Mouse (Mus musculus) stomach, embryonic 14.5 days (tissue): Measurements from ENCODE around the gene Kif1a. TPM values are rescaled to one million over a fixed set of nuclear protein-coding genes. Genes with fewer than 3 reads are reported as not detected.

Experiments used
- ATAC-seq: fragments of 200-750 bp; cut with Nextera tagmentation; 2 replicates; pipeline ENCODE4 v1.8.0; 2017; ENCODE audit warnings: low read depth, moderate TSS enrichment; ENCODE audit not compliant: insufficient number of reproducible peaks, insufficient read depth, low FRiP score
- H3K27ac ChIP-seq: fragments of 300-500 bp; sonication (generic); 2 replicates; pipeline ENCODE4 v1.5.1; 2014; ENCODE audit warnings: mild to moderate bottlenecking, low read length, moderate library complexity, mixed read lengths
- H3K27me3 ChIP-seq: fragments of 300-500 bp; sonication (generic); 2 replicates; pipeline ENCODE4 v1.6.1; 2014; ENCODE audit warnings: low read length, control low read depth, mixed read lengths; ENCODE audit not compliant: control insufficient read depth, insufficient read depth
- H3K36me3 ChIP-seq: fragments of 300-500 bp; sonication (generic); 2 replicates; pipeline ENCODE4 v1.6.1; 2014; ENCODE audit warnings: mild to moderate bottlenecking, control low read depth, low read length, moderate library complexity, mixed read lengths; ENCODE audit not compliant: control insufficient read depth, insufficient read depth
- H3K4me1 ChIP-seq: fragments of 300-500 bp; sonication (generic); 2 replicates; pipeline ENCODE4 v1.6.1; 2014; ENCODE audit warnings: low read length, control low read depth, mixed read lengths; ENCODE audit not compliant: control insufficient read depth, insufficient read depth
- H3K4me2 ChIP-seq: fragments of 300-500 bp; sonication (generic); replicated peaks from 2 replicates; pipeline ENCODE4 v1.6.1; 2014; ENCODE audit warnings: low read depth, low read length, control low read depth
- H3K4me3 ChIP-seq: fragments of 300-500 bp; sonication (generic); 2 replicates; pipeline ENCODE4 v1.5.1; 2014; ENCODE audit warnings: low read depth, low read length, control low read depth
- H3K9ac ChIP-seq: fragments of 300-500 bp; sonication (generic); replicated peaks from 2 replicates; pipeline ENCODE4 v1.6.1; 2014; ENCODE audit warnings: low read depth, mild to moderate bottlenecking, control low read depth, low read length, moderate library complexity, mixed read lengths
- H3K9me3 ChIP-seq: fragments of 300-500 bp; sonication (generic); 2 replicates; pipeline ENCODE4 v1.6.1; 2016; ENCODE audit warnings: low read depth, low read length, control low read depth; ENCODE audit not compliant: control insufficient read depth
- WGBS: fragments of 180-500 bp; shearing (Covaris S2); extraction: QIAGEN DNeasy Blood & Tissue Kit; methylation state at CpG from one replicate; pipeline ENCODE4 v1.1.7; 2014; 5-methylcytosine and 5-hydroxymethylcytosine counted together
- polyA plus RNA-seq: library from polyadenylated mRNA; unstranded; fragments of >200 nt; fragmentation: Nextera tagmentation; extraction: Ambion mirVana; gene quantifications from 2 replicates; pipeline ENCODE4 v1.2.1, GENCODE M21; 2014

The Kif1a gene
- polyA plus RNA-seq, 1 experiment from 2014 or later = 23.2 TPM

DNA sequence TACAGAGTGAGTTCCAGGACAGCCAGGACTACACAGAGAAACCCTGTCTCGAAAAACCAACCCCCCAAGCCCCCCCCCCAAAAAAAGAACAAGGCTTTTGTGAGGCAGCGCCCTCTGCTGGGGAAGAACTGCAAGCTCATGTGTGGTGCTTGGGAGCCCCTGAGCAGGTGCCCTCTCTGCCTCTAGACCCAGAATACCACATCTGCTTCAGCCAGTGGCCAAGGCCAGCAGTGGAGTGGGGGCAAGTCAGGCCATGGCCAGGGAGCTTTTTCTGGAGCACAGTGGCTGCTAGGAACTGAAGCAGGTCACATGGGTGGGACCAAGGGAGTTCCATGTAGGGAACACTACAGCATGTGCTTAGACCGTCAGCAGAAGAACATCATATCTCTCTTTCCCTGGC is 91.0 kb downstream of the Kif1a start:
- Histone ChIP-seq H3K4me3 (no peak overlapping the region), H3K36me3 (no peaks in the 10 kb centered on the region), H3K9me3 (no peaks in the 10 kb centered on the region), H3K9ac (no peak overlapping the region), H3K27me3 (no peaks in the 10 kb centered on the region), H3K4me2 (no peak overlapping the region), H3K4me1 (no peaks in the 10 kb centered on the region), H3K27ac (no peak overlapping the region)
- ATAC-seq = no peak
- 26% methylated on average over 3 of the region's 3 CpGs for WGBS

DNA sequence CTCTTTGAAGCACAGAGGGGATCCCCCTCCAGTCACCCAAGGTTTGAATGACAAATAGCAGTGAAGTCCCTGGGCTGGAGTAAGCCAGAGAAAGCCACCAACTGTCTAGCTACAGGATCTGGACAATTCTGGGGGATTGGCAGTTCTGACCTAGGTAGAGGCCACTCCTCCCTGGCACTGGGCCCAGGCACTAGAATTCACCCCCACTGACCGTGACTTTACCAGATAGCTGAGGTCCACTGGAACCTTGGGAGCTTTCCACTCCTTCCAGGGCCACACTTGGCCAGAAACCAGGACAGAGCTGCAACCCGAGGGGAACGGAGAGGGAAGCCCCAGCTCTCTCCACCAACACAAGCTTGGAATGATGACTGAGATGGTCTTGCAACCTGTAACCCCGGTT is 92.6 kb downstream of the Kif1a start:
- Histone ChIP-seq H3K4me1 (no peaks in the 10 kb centered on the region), H3K4me3 (no peak overlapping the region), H3K4me2 (no peak overlapping the region), H3K27me3 (no peaks in the 10 kb centered on the region), H3K27ac (no peak overlapping the region), H3K36me3 (no peaks in the 10 kb centered on the region), H3K9ac (no peak overlapping the region), H3K9me3 (no peaks in the 10 kb centered on the region)
- WGBS = 63% methylated on average over 4 of the region's 4 CpGs
- no peak for ATAC-seq

- no peak for ATAC-seq
- no peak within 1 kb of the TSS for H3K9ac ChIP-seq
- no peak within 1 kb of the TSS for H3K4me2 ChIP-seq
- H3K36me3 ChIP-seq = no peaks in the 10 kb centered on the region
- no peak within 1 kb of the TSS for H3K27ac ChIP-seq
- 68% methylated on average over 7 of the region's 7 CpGs for WGBS
- no peaks in the 10 kb centered on the region for H3K27me3 ChIP-seq
- no peaks in the 10 kb centered on the region for H3K4me1 ChIP-seq
- H3K4me3 ChIP-seq = no peak within 1 kb of the TSS
- H3K9me3 ChIP-seq = no peaks in the 10 kb centered on the region
Measured at GRCm38 (mm10) chr1:93006061-93006460, 95.7 kb downstream of the Kif1a start, which contains the start of gene Aqp12. Gene Aqp12, plus strand, starts transcription at chr1:93006334.

DNA sequence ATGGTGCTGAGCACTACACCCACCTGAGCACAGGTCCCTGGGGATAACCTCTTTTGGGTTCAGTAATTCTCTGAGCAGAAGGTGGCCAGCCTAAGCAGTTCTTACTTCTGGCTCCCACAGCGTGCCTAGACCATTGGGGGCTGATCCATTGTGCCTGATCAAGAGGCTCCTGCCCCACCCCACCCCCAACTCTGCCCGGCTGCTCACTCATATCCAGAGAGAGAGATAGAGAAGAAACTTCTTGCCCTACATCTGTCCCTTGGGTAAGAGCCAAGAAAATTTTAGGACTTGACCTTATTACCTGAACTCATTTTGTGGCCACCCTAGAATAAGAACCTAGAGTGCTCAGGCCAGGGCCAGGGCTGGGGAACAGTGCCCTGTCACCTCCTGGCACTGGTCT is 108.9 kb downstream of the Kif1a start:
- H3K4me1 ChIP-seq = no peaks in the 10 kb centered on the region
- ATAC-seq = no peak
- H3K27me3 ChIP-seq = no peaks in the 10 kb centered on the region

DNA sequence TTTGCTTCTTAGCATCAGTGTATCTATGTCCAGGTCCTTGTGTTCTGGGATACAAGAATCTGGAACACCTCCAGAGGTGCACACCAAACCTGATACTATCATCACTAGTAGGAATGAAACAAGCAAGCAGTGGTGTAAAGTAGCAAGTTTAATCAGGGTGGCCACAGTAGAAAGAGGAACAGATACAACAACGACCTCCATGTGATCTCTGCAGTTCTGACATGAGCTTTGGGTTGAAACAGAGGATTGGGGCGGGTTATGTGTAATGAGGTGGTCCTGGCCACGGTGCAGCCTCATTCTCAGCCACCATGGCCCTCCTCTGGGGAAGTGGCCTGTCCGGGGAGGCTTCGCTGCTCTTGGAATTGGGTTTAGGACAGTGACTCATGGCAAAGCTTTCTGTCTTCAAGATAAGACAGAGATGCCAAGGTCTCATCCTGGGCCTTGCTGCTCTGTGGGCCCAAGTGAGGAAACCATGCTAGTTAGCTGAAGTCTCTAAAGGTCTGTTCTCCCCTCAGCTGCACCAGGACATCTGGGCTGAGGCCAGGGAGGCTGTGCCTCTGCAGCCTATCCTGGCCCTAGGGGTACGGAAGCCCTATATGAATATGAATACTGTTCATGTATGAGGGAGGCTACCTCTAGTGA is 109.4 kb downstream of the Kif1a start:
- Histone ChIP-seq H3K4me1 (no peaks in the 10 kb centered on the region), H3K36me3 (no peaks in the 10 kb centered on the region), H3K9ac (no peak overlapping the region), H3K27me3 (no peaks in the 10 kb centered on the region), H3K27ac (no peak overlapping the region), H3K9me3 (no peaks in the 10 kb centered on the region), H3K4me3 (no peak overlapping the region), H3K4me2 (no peak overlapping the region)
- no peak for ATAC-seq
- 83% methylated on average over 6 of the region's 6 CpGs for WGBS

More for the DNA sequence above, 108.9 kb downstream of the Kif1a start:
- no peaks in the 10 kb centered on the region for H3K36me3 ChIP-seq
- H3K9ac ChIP-seq = no peak overlapping the region
- H3K4me2 ChIP-seq = no peak overlapping the region
- no peak overlapping the region for H3K27ac ChIP-seq
- H3K4me3 ChIP-seq = no peak overlapping the region
- H3K9me3 ChIP-seq = no peaks in the 10 kb centered on the region
- WGBS = 71% methylated on average over 2 of the region's 2 CpGs

GRCm38 (mm10) chr1:92989891-92990290 is 111.9 kb downstream of the Kif1a start:
- H3K4me1 ChIP-seq = no peaks in the 10 kb centered on the region
- H3K9ac ChIP-seq = no peak overlapping the region
- H3K4me3 ChIP-seq = no peak overlapping the region
- no peak for ATAC-seq
- no peaks in the 10 kb centered on the region for H3K36me3 ChIP-seq
- no peaks in the 10 kb centered on the region for H3K27me3 ChIP-seq
- H3K9me3 ChIP-seq = no peaks in the 10 kb centered on the region
- H3K27ac ChIP-seq = no peak overlapping the region
- WGBS = 49% methylated on average over 4 of the region's 4 CpGs
- H3K4me2 ChIP-seq = no peak overlapping the region

DNA sequence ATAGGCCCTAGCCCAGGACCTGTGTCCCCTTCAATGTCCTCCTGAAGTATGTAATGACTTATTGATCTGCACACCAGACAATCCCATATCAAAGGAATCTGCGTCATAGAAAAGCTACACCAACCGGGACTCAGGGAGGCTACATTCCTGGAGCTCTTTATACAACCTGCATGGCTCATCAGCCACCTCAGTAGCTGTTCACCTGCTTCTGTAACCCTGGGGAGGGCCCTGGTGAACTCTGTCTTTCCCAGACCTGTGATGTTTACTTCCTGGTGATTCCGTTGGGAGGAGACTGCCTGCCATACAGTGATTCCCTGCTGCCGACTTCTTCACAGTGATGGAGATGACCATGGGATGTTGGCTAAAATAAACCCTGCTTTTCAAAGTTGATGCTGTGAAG is 112.9 kb downstream of the Kif1a start:
- H3K27me3 ChIP-seq = no peaks in the 10 kb centered on the region
- no peak for ATAC-seq
- H3K4me2 ChIP-seq = no peak overlapping the region
- no peak overlapping the region for H3K9ac ChIP-seq
- no peak overlapping the region for H3K27ac ChIP-seq
- no peaks in the 10 kb centered on the region for H3K36me3 ChIP-seq
- H3K4me1 ChIP-seq = no peaks in the 10 kb centered on the region
- H3K9me3 ChIP-seq = no peaks in the 10 kb centered on the region
- 45% methylated on average over 4 of the region's 4 CpGs for WGBS
- no peak overlapping the region for H3K4me3 ChIP-seq

- Histone ChIP-seq H3K27me3 (no peaks in the 10 kb centered on the region), H3K4me3 (no peak overlapping the region), H3K27ac (no peak overlapping the region), H3K4me2 (no peak overlapping the region), H3K36me3 (no peaks in the 10 kb centered on the region), H3K9me3 (no peaks in the 10 kb centered on the region), H3K9ac (no peak overlapping the region), H3K4me1 (no peaks in the 10 kb centered on the region; the same call in 1 of the 2 replicates)
- ATAC-seq = no peak
- WGBS = 86% methylated on average over 5 of the region's 5 CpGs
Measured at GRCm38 (mm10) chr1:92984999-92985398, 116.8 kb downstream of the Kif1a start.
